Mouse (Mus musculus) thymus, postnatal 10 days (tissue): ENCODE data around the gene 1810013L24Rik.
A peak's percentile ranks its signal among the peaks of the same experiment; 100 is the strongest.

ENCODE experiments used
- DNase-seq, 2 experiments: peaks; one replicate each; pipeline ENCODE4 v3.0.0; 2021; ENCODE audit warnings: low spot score in 2 of 2

1810013L24Rik gene

GRCm38 (mm10) chr16:8829564-8830359 is at the start of gene 1810013L24Rik:
Gene 1810013L24Rik (plus strand): TSS chr16:8830100.
- DNase-seq: peak; percentile 95 to 98

GRCm38 (mm10) chr16:8780187-8780586 is 49.7 kb upstream of the 1810013L24Rik start:
- DNase-seq: no peak

- no peak for DNase-seq
Measured at GRCm38 (mm10) chr16:8781191-8781590, 48.7 kb upstream of the 1810013L24Rik start.

GRCm38 (mm10) chr16:8781660-8782059 is 48.2 kb upstream of the 1810013L24Rik start:
- no peak for DNase-seq

- DNase-seq: no peak
Measured at GRCm38 (mm10) chr16:8783198-8783913, 46.5 kb upstream of the 1810013L24Rik start.

GRCm38 (mm10) chr16:8784753-8785152 is 45.1 kb upstream of the 1810013L24Rik start:
- no peak for DNase-seq

- no peak for DNase-seq
Measured at GRCm38 (mm10) chr16:8790886-8791285, 39.0 kb upstream of the 1810013L24Rik start.

- no peak for DNase-seq
Measured at GRCm38 (mm10) chr16:8791949-8792557, 37.8 kb upstream of the 1810013L24Rik start, which contains the start of gene Usp7. Gene Usp7 (minus strand): TSS chr16:8792308.

- no peak for DNase-seq
Measured at GRCm38 (mm10) chr16:8794952-8795351, 34.9 kb upstream of the 1810013L24Rik start.

GRCm38 (mm10) chr16:8795906-8796305 is 34.0 kb upstream of the 1810013L24Rik start:
- no peak for DNase-seq

GRCm38 (mm10) chr16:8806703-8807102 is 23.2 kb upstream of the 1810013L24Rik start:
- peak in 1 of 2 experiments; percentile 51 for DNase-seq

- no peak for DNase-seq
Measured at GRCm38 (mm10) chr16:8810399-8811127, 19.3 kb upstream of the 1810013L24Rik start.

- no peak for DNase-seq
Measured at GRCm38 (mm10) chr16:8817872-8818271, 12.0 kb upstream of the 1810013L24Rik start.

- no peak for DNase-seq
Measured at GRCm38 (mm10) chr16:8821429-8821828, 8.5 kb upstream of the 1810013L24Rik start.

- DNase-seq: no peak
Measured at GRCm38 (mm10) chr16:8822586-8822985, 7.3 kb upstream of the 1810013L24Rik start.

- DNase-seq: no peak
Measured at GRCm38 (mm10) chr16:8823661-8824060, 6.2 kb upstream of the 1810013L24Rik start.

- no peak for DNase-seq
Measured at GRCm38 (mm10) chr16:8827366-8827765, 2.5 kb upstream of the 1810013L24Rik start.

GRCm38 (mm10) chr16:8828636-8829563 is 1.0 kb upstream of the 1810013L24Rik start:
- peak in 1 of 2 experiments; percentile 28 for DNase-seq

GRCm38 (mm10) chr16:8830431-8831211 is 721 bp downstream of the 1810013L24Rik start:
- DNase-seq: peak; percentile 65 to 70

GRCm38 (mm10) chr16:8831241-8831640 is 1.3 kb downstream of the 1810013L24Rik start:
- DNase-seq: peak; percentile 10 to 18
